Mouse (Mus musculus) limb, embryonic 15.5 days (tissue): Measurements from ENCODE around the gene Zbtb9. TPM values are rescaled to one million over a fixed set of nuclear protein-coding genes. Genes with fewer than 3 reads are reported as not detected.
A peak's percentile ranks its signal among the peaks of the same experiment; 100 is the strongest.

Experiments used
- ATAC-seq: fragments of 200-750 bp; cut with Nextera tagmentation; 2 replicates; pipeline ENCODE4 v1.8.0; 2017; ENCODE audit warnings: low read depth, moderate TSS enrichment; ENCODE audit not compliant: insufficient number of reproducible peaks, low FRiP score, low TSS enrichment
- H3K27ac ChIP-seq: fragments of 300-500 bp; sonication (generic); 2 replicates; pipeline ENCODE4 v1.5.1; 2015; ENCODE audit warnings: moderate library complexity, mild to moderate bottlenecking, inconsistent platforms
- H3K27me3 ChIP-seq: fragments of 300-500 bp; sonication (generic); 2 replicates; pipeline ENCODE4 v1.6.1; 2015; ENCODE audit warnings: inconsistent platforms
- H3K36me3 ChIP-seq: fragments of 300-500 bp; sonication (generic); 2 replicates; pipeline ENCODE4 v1.6.1; 2015; ENCODE audit warnings: inconsistent platforms
- H3K4me1 ChIP-seq: fragments of 300-500 bp; sonication (generic); 2 replicates; pipeline ENCODE4 v1.6.1; 2015; ENCODE audit warnings: inconsistent platforms
- H3K4me2 ChIP-seq: fragments of 300-500 bp; sonication (generic); 2 replicates; pipeline ENCODE4 v1.6.1; 2015; ENCODE audit warnings: mild to moderate bottlenecking, inconsistent platforms
- H3K4me3 ChIP-seq: fragments of 300-500 bp; sonication (generic); 2 replicates; pipeline ENCODE4 v1.5.1; 2015; ENCODE audit warnings: mild to moderate bottlenecking, inconsistent platforms
- H3K9ac ChIP-seq: fragments of 300-500 bp; sonication (generic); 2 replicates; pipeline ENCODE4 v1.6.1; 2015; ENCODE audit warnings: inconsistent platforms
- H3K9me3 ChIP-seq: fragments of 300-500 bp; sonication (generic); 2 replicates; pipeline ENCODE4 v1.6.1; 2016; ENCODE audit warnings: inconsistent platforms
- WGBS: fragments of 180-500 bp; shearing (Covaris S2); methylation state at CpG from one replicate; pipeline ENCODE4 v1.1.7; 2015; 5-methylcytosine and 5-hydroxymethylcytosine counted together
- polyA plus RNA-seq: library from polyadenylated mRNA; unstranded; fragments of >200 nt; fragmentation: Nextera tagmentation; extraction: Ambion mirVana; gene quantifications from 2 replicates; pipeline ENCODE4 v1.2.1, GENCODE M21; 2015

Zbtb9 gene
- polyA plus RNA-seq, 1 experiment from 2014 or later = 14.1 TPM

DNA sequence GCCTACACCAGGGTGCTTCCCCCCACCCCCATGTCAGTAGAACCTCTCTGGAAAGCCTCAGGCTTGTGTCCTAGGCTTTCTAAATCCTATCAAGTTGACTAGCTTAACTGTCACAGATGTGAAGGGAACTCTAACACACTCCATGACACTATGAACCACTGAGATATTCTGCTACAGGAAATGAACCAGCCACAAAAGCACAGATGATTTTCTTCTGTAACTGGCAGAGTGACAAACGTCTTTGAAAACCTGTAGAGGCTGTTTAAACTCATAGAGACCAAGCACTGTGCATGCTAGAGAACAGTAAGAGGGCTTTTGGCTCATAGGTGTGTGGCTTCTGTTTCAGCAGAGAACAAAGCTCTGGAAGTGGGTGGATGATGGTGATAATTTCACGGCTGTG, 8.1 kb downstream of the Zbtb9 start:
- no peak overlapping the region for H3K4me2 ChIP-seq
- H3K9ac ChIP-seq = no peak overlapping the region
- no peak overlapping the region for H3K27ac ChIP-seq
- no peak overlapping the region for H3K4me3 ChIP-seq
- no peaks in the 10 kb centered on the region for H3K9me3 ChIP-seq
- peaks cover 31% of the 10 kb centered on the region for H3K36me3 ChIP-seq
- H3K27me3 ChIP-seq = no peaks in the 10 kb centered on the region
- 0 out of 2 replicates have a peak, but pooled peaks cover 2% of the 10 kb centered on the region for H3K4me1 ChIP-seq
- 68% methylated on average over 2 of the region's 2 CpGs for WGBS
- ATAC-seq = no peak

DNA sequence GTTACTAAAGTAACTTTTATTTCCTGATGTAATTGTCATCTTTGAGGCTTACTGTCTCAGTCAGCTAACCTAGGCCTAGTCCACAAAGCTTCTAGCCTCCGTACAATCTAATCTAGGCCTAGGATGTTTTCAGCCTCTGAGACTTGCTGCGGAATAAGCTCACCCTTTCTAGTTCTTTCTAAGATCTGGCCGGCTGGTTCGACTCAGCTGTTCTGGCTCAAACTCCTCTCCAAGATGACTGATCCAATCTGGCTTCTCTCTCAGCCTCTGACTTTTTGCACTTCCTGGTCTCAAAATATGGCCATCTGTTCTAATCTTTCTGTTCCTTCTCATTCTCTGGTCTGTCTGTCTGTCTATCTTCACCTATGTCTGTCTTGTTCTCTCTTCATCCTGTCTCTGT, 10.4 kb downstream of the Zbtb9 start:
- Histone ChIP-seq H3K36me3 (peaks cover 12% of the 10 kb centered on the region), H3K4me3 (no peak overlapping the region), H3K4me2 (no peak overlapping the region), H3K27me3 (no peaks in the 10 kb centered on the region), H3K4me1 (no peaks in the 10 kb centered on the region), H3K9me3 (no peaks in the 10 kb centered on the region), H3K27ac (no peak overlapping the region), H3K9ac (no peak overlapping the region)
- WGBS = 93% methylated on average over 4 of the region's 4 CpGs
- no peak for ATAC-seq

GRCm38 (mm10) chr17:26985503-26986179, 12.7 kb downstream of the Zbtb9 start:
- no peak overlapping the region for H3K4me3 ChIP-seq
- H3K9me3 ChIP-seq = no peaks in the 10 kb centered on the region
- WGBS = 84% methylated on average over 10 of the region's 10 CpGs

GRCm38 (mm10) chr17:26990521-26990920, 17.6 kb downstream of the Zbtb9 start:
- Histone ChIP-seq H3K9ac (no peak overlapping the region), H3K27ac (no peak overlapping the region), H3K4me2 (no peak overlapping the region), H3K9me3 (no peaks in the 10 kb centered on the region), H3K4me3 (no peak overlapping the region), H3K4me1 (no peaks in the 10 kb centered on the region), H3K27me3 (no peaks in the 10 kb centered on the region), H3K36me3 (no peaks in the 10 kb centered on the region)
- ATAC-seq = no peak

More at GRCm38 (mm10) chr17:26985503-26986179, 12.7 kb downstream of the Zbtb9 start:
- H3K27me3 ChIP-seq = no peaks in the 10 kb centered on the region
- no peaks in the 10 kb centered on the region for H3K36me3 ChIP-seq
- H3K4me2 ChIP-seq = no peak overlapping the region
- no peaks in the 10 kb centered on the region for H3K4me1 ChIP-seq
- ATAC-seq = no peak
- H3K9ac ChIP-seq = no peak overlapping the region
- no peak overlapping the region for H3K27ac ChIP-seq

GRCm38 (mm10) chr17:26994410-26994809, 21.4 kb downstream of the Zbtb9 start:
- ATAC-seq = no peak
- Histone ChIP-seq H3K4me2 (no peak overlapping the region), H3K9ac (no peak overlapping the region), H3K27ac (0 out of 2 replicates have a peak overlapping the region, but pooled peaks have one; percentile 3), H3K27me3 (no peaks in the 10 kb centered on the region), H3K4me1 (0 out of 2 replicates have a peak, but pooled peaks cover 3% of the 10 kb centered on the region), H3K36me3 (no peaks in the 10 kb centered on the region), H3K4me3 (no peak overlapping the region), H3K9me3 (no peaks in the 10 kb centered on the region)
- 72% methylated on average over 14 of the region's 14 CpGs for WGBS

DNA sequence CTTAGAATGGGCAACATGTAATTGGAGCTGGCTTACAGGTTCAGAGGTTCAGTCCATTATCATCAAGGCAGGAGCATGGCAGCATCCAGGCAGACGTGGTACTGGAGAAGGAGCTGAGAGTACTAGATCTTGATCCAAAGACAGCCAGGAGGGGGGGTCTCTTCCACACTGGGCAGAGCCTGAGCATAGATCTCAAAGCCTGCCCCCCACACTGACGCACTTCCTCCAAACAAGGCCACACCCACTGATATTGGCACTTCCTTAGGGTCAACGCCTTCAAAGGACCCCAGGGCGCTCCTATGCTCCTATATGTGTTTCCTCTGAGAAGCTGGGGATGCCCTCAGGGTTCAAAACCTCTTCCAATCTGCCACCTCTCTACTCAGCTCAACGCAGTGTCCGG, 22.0 kb downstream of the Zbtb9 start:
- Histone ChIP-seq H3K27me3 (no peaks in the 10 kb centered on the region), H3K4me3 (no peak overlapping the region), H3K4me1 (0 out of 2 replicates have a peak, but pooled peaks cover 3% of the 10 kb centered on the region), H3K9ac (no peak overlapping the region), H3K9me3 (no peaks in the 10 kb centered on the region), H3K4me2 (no peak overlapping the region), H3K36me3 (no peaks in the 10 kb centered on the region), H3K27ac (0 out of 2 replicates have a peak overlapping the region, but pooled peaks have one; percentile 3)
- ATAC-seq = no peak
- WGBS = 77% methylated on average over 6 of the region's 6 CpGs

DNA sequence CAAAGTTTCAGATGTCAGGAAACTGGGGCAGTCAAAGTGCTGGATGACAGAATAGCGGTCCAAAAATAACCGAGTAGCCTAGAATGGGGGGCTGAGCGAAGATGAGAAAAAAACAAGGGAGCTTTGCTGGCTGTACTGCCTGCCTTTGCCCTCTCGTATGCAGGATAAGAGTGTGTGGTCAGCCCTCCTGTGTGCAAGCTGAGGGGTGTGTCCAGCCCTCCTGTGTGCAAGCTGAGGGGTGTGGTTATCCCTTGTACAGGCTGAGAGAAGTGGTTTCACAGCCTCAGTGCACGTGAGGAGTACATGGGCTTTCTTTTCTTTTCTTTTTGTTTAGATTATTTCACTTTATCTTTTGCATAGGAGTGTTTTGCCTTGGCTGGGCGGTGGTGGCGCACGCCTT, 22.6 kb downstream of the Zbtb9 start:
- no peak for ATAC-seq
- Histone ChIP-seq H3K9ac (no peak overlapping the region), H3K36me3 (no peaks in the 10 kb centered on the region), H3K9me3 (no peaks in the 10 kb centered on the region), H3K4me1 (peaks cover 8% of the 10 kb centered on the region; the same call in 1 of the 2 replicates), H3K4me2 (no peak overlapping the region), H3K27me3 (no peaks in the 10 kb centered on the region), H3K27ac (no peak overlapping the region), H3K4me3 (no peak overlapping the region)
- 69% methylated on average over 8 of the region's 8 CpGs for WGBS

DNA sequence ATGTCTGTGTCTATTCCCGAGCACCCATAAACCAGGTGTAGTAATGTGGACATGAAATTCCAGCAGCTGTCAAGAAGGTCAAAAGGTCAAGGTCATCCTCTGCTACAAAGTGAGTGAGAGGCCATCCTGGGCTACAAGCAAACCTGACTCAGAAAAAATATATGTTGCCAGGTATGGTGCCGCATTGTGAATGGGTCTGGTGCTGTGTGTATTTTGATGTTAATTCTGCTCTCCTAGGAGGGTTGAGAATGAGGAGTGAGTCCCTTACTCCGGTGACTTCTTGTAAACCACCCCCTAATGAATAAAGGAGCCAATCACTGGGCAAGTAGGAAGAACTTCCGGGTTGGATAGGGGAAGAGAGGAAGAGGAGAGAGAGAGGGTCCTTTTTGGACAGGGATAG, 24.7 kb downstream of the Zbtb9 start:
- WGBS = 74% methylated on average over 4 of the region's 4 CpGs
- H3K4me2 ChIP-seq = no peak overlapping the region
- ATAC-seq = no peak

GRCm38 (mm10) chr17:26998283-26998682, 25.3 kb downstream of the Zbtb9 start:
- no peak overlapping the region for H3K4me2 ChIP-seq
- H3K4me1 ChIP-seq = peaks cover 10% of the 10 kb centered on the region; the same call in 1 of the 2 replicates
- H3K9me3 ChIP-seq = no peaks in the 10 kb centered on the region
- no peak overlapping the region for H3K27ac ChIP-seq
- H3K9ac ChIP-seq = no peak overlapping the region
- ATAC-seq = no peak
- no peak overlapping the region for H3K4me3 ChIP-seq
- WGBS = 89% methylated on average over 15 of the region's 15 CpGs
- no peaks in the 10 kb centered on the region for H3K27me3 ChIP-seq
- no peaks in the 10 kb centered on the region for H3K36me3 ChIP-seq

More for the DNA sequence above, 24.7 kb downstream of the Zbtb9 start:
- H3K27ac ChIP-seq = no peak overlapping the region
- H3K36me3 ChIP-seq = no peaks in the 10 kb centered on the region
- no peak overlapping the region for H3K4me3 ChIP-seq
- H3K9ac ChIP-seq = no peak overlapping the region
- H3K27me3 ChIP-seq = no peaks in the 10 kb centered on the region
- H3K9me3 ChIP-seq = no peaks in the 10 kb centered on the region
- peaks cover 10% of the 10 kb centered on the region; the same call in 1 of the 2 replicates for H3K4me1 ChIP-seq

- ATAC-seq = no peak
- 55% methylated on average over 12 of the region's 12 CpGs for WGBS
- no peak overlapping the region for H3K9ac ChIP-seq
Measured at GRCm38 (mm10) chr17:26999996-27000395, 27.0 kb downstream of the Zbtb9 start.

GRCm38 (mm10) chr17:27001151-27001550, 28.2 kb downstream of the Zbtb9 start:
- Histone ChIP-seq H3K4me3 (no peak overlapping the region), H3K9ac (no peak overlapping the region), H3K36me3 (no peaks in the 10 kb centered on the region), H3K27me3 (0 out of 2 replicates have a peak, but pooled peaks cover 3% of the 10 kb centered on the region), H3K4me1 (peaks cover 12% of the 10 kb centered on the region), H3K4me2 (no peak overlapping the region), H3K27ac (no peak overlapping the region), H3K9me3 (no peaks in the 10 kb centered on the region)
- 82% methylated on average over 7 of the region's 7 CpGs for WGBS
- no peak for ATAC-seq

More at GRCm38 (mm10) chr17:26999996-27000395, 27.0 kb downstream of the Zbtb9 start:
- Histone ChIP-seq H3K9me3 (no peaks in the 10 kb centered on the region), H3K27ac (no peak overlapping the region), H3K36me3 (no peaks in the 10 kb centered on the region), H3K4me3 (no peak overlapping the region), H3K4me2 (no peak overlapping the region; the same call in 1 of the 2 replicates), H3K4me1 (peaks cover 12% of the 10 kb centered on the region), H3K27me3 (0 out of 2 replicates have a peak, but pooled peaks cover 3% of the 10 kb centered on the region)

DNA sequence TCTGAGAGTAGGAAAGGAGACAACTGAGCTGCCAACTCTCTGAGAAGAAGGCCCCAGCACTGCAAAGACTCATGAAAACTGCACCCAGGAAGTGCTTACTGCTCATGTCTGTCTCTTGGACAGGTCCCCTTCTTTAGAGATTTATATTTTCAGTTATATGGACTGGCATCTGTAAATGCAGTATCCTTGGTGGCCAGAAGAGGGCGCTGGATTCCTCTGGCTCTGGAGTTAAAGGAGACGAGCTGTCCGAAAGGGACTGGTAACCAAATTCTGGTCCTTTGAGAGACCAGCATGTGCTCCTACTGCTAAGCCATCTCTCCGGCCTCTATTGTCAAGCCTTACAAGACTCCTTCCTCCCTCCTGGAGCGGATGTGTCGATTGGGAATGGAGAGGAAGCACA, 28.9 kb downstream of the Zbtb9 start:
- H3K27ac ChIP-seq = no peak overlapping the region
- H3K9ac ChIP-seq = no peak overlapping the region
- no peak for ATAC-seq
- no peak overlapping the region for H3K4me3 ChIP-seq
- no peaks in the 10 kb centered on the region for H3K9me3 ChIP-seq
- 0 out of 2 replicates have a peak, but pooled peaks cover 3% of the 10 kb centered on the region for H3K27me3 ChIP-seq
- peaks cover 11% of the 10 kb centered on the region for H3K4me1 ChIP-seq
- H3K36me3 ChIP-seq = no peaks in the 10 kb centered on the region
- 55% methylated on average over 6 of the region's 6 CpGs for WGBS
- H3K4me2 ChIP-seq = no peak overlapping the region
